8 mouse cellular contexts compared by ENCODE assay signal in genomic region chr4:120571070-120571464, GRCm38 (mm10). TPM values are rescaled to one million over a fixed set of nuclear protein-coding genes. Genes with fewer than 3 reads are reported as not detected.
DNase-seq lines count a peak whose midpoint lies in the region; ATAC-seq and TF ChIP-seq lines count a peak whose summit lies in the region.

No protein-coding gene starts in this region.

- no peak for ATAC-seq in kidney, embryonic 14.5 days (ENCODE audit: low FRiP score, low TSS enrichment)
- no peak for ATAC-seq in hindbrain, embryonic 16.5 days
- ATAC-seq in midbrain, postnatal 0 days (ENCODE audit: low FRiP score), result no peak

- H3K4me2 ChIP-seq in kidney, embryonic 14.5 days (replicated peaks; ENCODE audit: low read depth, low read length), result peak overlapping the region; percentile 70
- peak overlapping the region; percentile 79 for H3K4me2 ChIP-seq in hindbrain, embryonic 16.5 days (ENCODE audit: low read length)
- peak overlapping the region; percentile 75 for H3K4me2 ChIP-seq in midbrain, postnatal 0 days (ENCODE audit: low read depth, low read length, poor library complexity, severe bottlenecking)

- 64% methylated on average over 3 of the region's 3 CpGs for WGBS in kidney, embryonic 14.5 days
- 80% methylated on average over 3 of the region's 3 CpGs for WGBS in hindbrain, embryonic 16.5 days
- 71% methylated on average over 3 of the region's 3 CpGs for WGBS in midbrain, postnatal 0 days

- H3K4me1 ChIP-seq in kidney, embryonic 14.5 days (ENCODE audit: control insufficient read depth, insufficient read depth, low read length), result peaks cover 23% of the 10 kb centered on the region; the same call in 1 of the 2 replicates
- H3K4me1 ChIP-seq in cortical plate, adult 2 months (ENCODE audit: control insufficient read depth, insufficient read depth, low read length), result peaks cover 3% of the 10 kb centered on the region; the same call in 1 of the 2 replicates
- peaks cover 21% of the 10 kb centered on the region for H3K4me1 ChIP-seq in hindbrain, embryonic 16.5 days (ENCODE audit: control insufficient read depth, insufficient read depth, low read depth, low read length)
- peaks cover 8% of the 10 kb centered on the region; the same call in 1 of the 2 replicates for H3K4me1 ChIP-seq in midbrain, postnatal 0 days (ENCODE audit: insufficient read depth, low read length)

- intact Hi-C loops in left cerebral cortex, postnatal 14 days (cut with DNase I), result no loop called here

- TF ChIP-seq POLR2A in cortical plate, adult 2 months (IDR thresholded peaks at IDR 0.05; ENCODE audit: extremely low read depth, insufficient read depth, low read length), result no peak

- H3K9ac ChIP-seq in kidney, embryonic 14.5 days (ENCODE audit: low read depth, low read length), result peak overlapping the region; percentile 95; the same call in 1 of the 2 replicates
- H3K9ac ChIP-seq in hindbrain, embryonic 16.5 days (ENCODE audit: low read depth, low read length), result no peak overlapping the region
- H3K9ac ChIP-seq in midbrain, postnatal 0 days (replicated peaks; ENCODE audit: low read length, poor library complexity, severe bottlenecking), result no peak overlapping the region

- TF ChIP-seq CTCF in cortical plate, adult 2 months (IDR thresholded peaks at IDR 0.05; ENCODE audit: extremely low read depth, insufficient read depth, low read length), result no peak
- no peak for TF ChIP-seq CTCF in midbrain, postnatal 0 days (IDR thresholded peaks at IDR 0.05)

- no peaks in the 10 kb centered on the region for H3K27me3 ChIP-seq in kidney, embryonic 14.5 days (ENCODE audit: control insufficient read depth, insufficient read depth, low read length)
- no peaks in the 10 kb centered on the region for H3K27me3 ChIP-seq in hindbrain, embryonic 16.5 days (replicated peaks; ENCODE audit: control insufficient read depth, insufficient read depth, low read length)
- no peaks in the 10 kb centered on the region for H3K27me3 ChIP-seq in midbrain, postnatal 0 days (ENCODE audit: insufficient read depth, low read length)

- H3K9me3 ChIP-seq in kidney, embryonic 14.5 days (ENCODE audit: control insufficient read depth, low read length), result no peaks in the 10 kb centered on the region
- H3K9me3 ChIP-seq in hindbrain, embryonic 16.5 days (ENCODE audit: control insufficient read depth, low read length), result no peaks in the 10 kb centered on the region
- no peaks in the 10 kb centered on the region for H3K9me3 ChIP-seq in midbrain, postnatal 0 days (ENCODE audit: low read length)

- peaks cover 5% of the 10 kb centered on the region; the same call in 1 of the 2 replicates for H3K36me3 ChIP-seq in kidney, embryonic 14.5 days (ENCODE audit: control insufficient read depth, insufficient read depth, low read length)
- no peaks in the 10 kb centered on the region for H3K36me3 ChIP-seq in hindbrain, embryonic 16.5 days (ENCODE audit: control insufficient read depth, insufficient read depth, low read length)
- H3K36me3 ChIP-seq in midbrain, postnatal 0 days (ENCODE audit: insufficient read depth, low read length), result no peaks in the 10 kb centered on the region

- H3K27ac ChIP-seq in kidney, embryonic 14.5 days (ENCODE audit: low read depth, low read length), result no peak overlapping the region; the same call in 1 of the 2 replicates
- H3K27ac ChIP-seq in cortical plate, adult 2 months (ENCODE audit: insufficient read depth, low read length), result 0 out of 2 replicates have a peak overlapping the region, but pooled peaks have one; percentile 34
- H3K27ac ChIP-seq in hindbrain, embryonic 16.5 days (ENCODE audit: low read depth, low read length), result peak overlapping the region; percentile 96
- H3K27ac ChIP-seq in midbrain, postnatal 0 days (ENCODE audit: low read depth, low read length), result peak overlapping the region; percentile 92

- DNase-seq in kidney, postnatal 10 days, result no peak
- DNase-seq in midbrain, postnatal 0 days (ENCODE audit: low spot score), result no peak
- DNase-seq in left cerebral cortex, postnatal 14 days (ENCODE audit: low spot score in 2 of 2), result no peak
- DNase-seq in gastrocnemius, adult 18-20 months (ENCODE audit: low spot score), result no peak
- no peak for DNase-seq in gastrocnemius, postnatal 4 days (ENCODE audit: low spot score in 2 of 2)

- no peak overlapping the region for H3K4me3 ChIP-seq in kidney, embryonic 14.5 days (ENCODE audit: low read length)
- peak overlapping the region; percentile 82; the same call in 1 of the 2 replicates for H3K4me3 ChIP-seq in cortical plate, adult 2 months (ENCODE audit: insufficient read depth, low read length)
- H3K4me3 ChIP-seq in hindbrain, embryonic 16.5 days (ENCODE audit: low read length), result peak overlapping the region; percentile 89
- H3K4me3 ChIP-seq in midbrain, postnatal 0 days (ENCODE audit: low read depth, low read length), result peak overlapping the region; percentile 73; the same call in 1 of the 2 replicates

RNA-seq across cellular contexts. Expression of gene Ctps, which starts 1.0 kb away (rescaled TPM):
- polyA plus RNA-seq in kidney, embryonic 14.5 days (2014; fragmentation: Nextera tagmentation; extraction: Ambion mirVana), result 80.5 and 102 TPM in 2 replicates
- 31.2 and 33.8 TPM in 2 replicates for polyA plus RNA-seq in cortical plate, adult 2 months (2012; rRNA removed)
- polyA plus RNA-seq in hindbrain, embryonic 16.5 days (2015; fragmentation: Nextera tagmentation; extraction: Ambion mirVana), result 76.4 and 77.1 TPM in 2 replicates
- 52.5 and 61.2 TPM in 2 replicates for total RNA-seq in midbrain, postnatal 0 days (2014; rRNA removed)
- polyA plus RNA-seq in midbrain, postnatal 0 days (2015; fragmentation: Nextera tagmentation; extraction: Ambion mirVana), result 65.0 and 66.3 TPM in 2 replicates
- total RNA-seq in left cerebral cortex, postnatal 14 days (2021), result 10 to 100 TPM; 52.3 to 53.6 TPM
- total RNA-seq in gastrocnemius, adult 18-20 months (2021), result 10 to 100 TPM; 11.3 to 15.1 TPM
- 10 to 100 TPM; 33.4 to 35.3 TPM for total RNA-seq in gastrocnemius, postnatal 4 days (2021)

RNA-seq across cellular contexts. Expression of gene Gm8439, which starts 17.5 kb away (rescaled TPM):
- polyA plus RNA-seq in kidney, embryonic 14.5 days (2014; fragmentation: Nextera tagmentation; extraction: Ambion mirVana), result not detected in 2 replicates
- polyA plus RNA-seq in cortical plate, adult 2 months (2012; rRNA removed), result not detected in 2 replicates
- not detected in 2 replicates for polyA plus RNA-seq in hindbrain, embryonic 16.5 days (2015; fragmentation: Nextera tagmentation; extraction: Ambion mirVana)
- not detected in 2 replicates for total RNA-seq in midbrain, postnatal 0 days (2014; rRNA removed)
- not detected in 2 replicates for polyA plus RNA-seq in midbrain, postnatal 0 days (2015; fragmentation: Nextera tagmentation; extraction: Ambion mirVana)
- not detected for total RNA-seq in left cerebral cortex, postnatal 14 days (2021)
- total RNA-seq in gastrocnemius, adult 18-20 months (2021), result not detected
- total RNA-seq in gastrocnemius, postnatal 4 days (2021), result not detected

RNA-seq across cellular contexts. Expression of gene Slfnl1, which starts 39.0 kb away (rescaled TPM):
- not detected in 2 replicates for polyA plus RNA-seq in kidney, embryonic 14.5 days (2014; fragmentation: Nextera tagmentation; extraction: Ambion mirVana)
- 0.06 and 0.10 TPM in 2 replicates for polyA plus RNA-seq in cortical plate, adult 2 months (2012; rRNA removed)
- not detected in 2 replicates for polyA plus RNA-seq in hindbrain, embryonic 16.5 days (2015; fragmentation: Nextera tagmentation; extraction: Ambion mirVana)
- 1.0 TPM in 1 of 2 replicates, not detected in the other for total RNA-seq in midbrain, postnatal 0 days (2014; rRNA removed)
- polyA plus RNA-seq in midbrain, postnatal 0 days (2015; fragmentation: Nextera tagmentation; extraction: Ambion mirVana), result not detected in 2 replicates
- total RNA-seq in left cerebral cortex, postnatal 14 days (2021), result under 1 TPM; 0.19 to 0.33 TPM
- total RNA-seq in gastrocnemius, adult 18-20 months (2021), result under 1 TPM in 1 of 2 experiments, not detected in 1; 0.25 TPM
- total RNA-seq in gastrocnemius, postnatal 4 days (2021), result under 1 TPM; 0.23 to 0.25 TPM
